Mouse (Mus musculus) heart, postnatal 14 days (tissue): ENCODE results near the gene Bphl. TPM values are rescaled to one million over a fixed set of nuclear protein-coding genes. Genes with fewer than 3 reads are reported as not detected.
"Not testable (repeated sequence)": the region's sequence is repeated elsewhere in the genome, so short reads cannot be mapped to it uniquely, and the experiment has no call there.

ENCODE experiments used
- DNase-seq, 2 experiments: peaks; one replicate each; pipeline ENCODE4 v3.0.0; 2021 to 2022
- intact Hi-C: fragments of 180-260 bp; cut with DNase I; formaldehyde crosslinking; loops from one replicate; pipeline ENCODE4 v1.15.1; 2025
- total RNA-seq, 2 experiments: library from RNA; stranded (reverse); gene quantifications; 2 replicates each; pipeline ENCODE4 v1.2.3; 2021

The Bphl gene
- total RNA-seq, 2 experiments from 2014 or later = 34.0 to 34.7 TPM

GRCm38 (mm10) chr13:34081926-34082325 lies 44.5 kb downstream of the Bphl start:
- intact Hi-C loops = loop anchor here (2.0 kb wide), 1 partner anchor 15 kb away; no protein-coding TSS in a partner anchor
- DNase-seq = no peak

DNA sequence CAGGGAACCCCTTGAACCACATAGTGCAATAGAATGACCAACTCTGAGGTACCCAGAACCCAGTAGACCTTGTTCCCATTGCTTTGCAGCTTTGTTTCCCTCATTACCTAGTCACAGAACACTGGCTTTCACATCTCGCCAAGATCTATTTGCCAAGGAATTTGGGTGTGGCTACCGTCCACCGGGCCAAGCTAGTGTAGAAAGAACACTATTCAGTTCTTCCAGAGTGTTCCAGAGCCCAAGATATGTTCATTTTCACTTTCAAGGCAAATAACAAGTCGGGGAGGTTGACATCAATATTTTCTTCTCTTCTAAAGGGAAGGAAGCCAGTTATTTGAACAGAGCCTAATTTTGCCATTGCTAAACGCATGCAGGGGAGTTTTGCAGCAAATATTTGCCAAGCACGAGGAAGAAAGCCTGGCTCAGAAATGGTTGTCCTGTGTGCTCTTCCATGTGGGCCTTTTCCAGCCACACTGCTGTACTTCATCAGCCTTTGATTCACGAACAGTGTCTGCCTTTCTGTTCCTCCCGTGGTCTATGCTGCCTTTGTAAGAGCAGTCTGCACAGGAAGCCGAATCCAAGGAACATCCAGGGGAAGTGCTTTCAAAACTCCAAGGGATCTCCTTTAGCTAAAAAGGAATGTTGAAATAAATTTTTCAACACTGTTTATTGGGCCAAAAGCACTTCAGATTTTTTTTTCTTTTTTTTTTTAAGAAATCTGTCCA lies 46.8 kb downstream of the Bphl start:
- intact Hi-C loops = no loop called here
- peak; percentile 53 to 57 for DNase-seq

DNA sequence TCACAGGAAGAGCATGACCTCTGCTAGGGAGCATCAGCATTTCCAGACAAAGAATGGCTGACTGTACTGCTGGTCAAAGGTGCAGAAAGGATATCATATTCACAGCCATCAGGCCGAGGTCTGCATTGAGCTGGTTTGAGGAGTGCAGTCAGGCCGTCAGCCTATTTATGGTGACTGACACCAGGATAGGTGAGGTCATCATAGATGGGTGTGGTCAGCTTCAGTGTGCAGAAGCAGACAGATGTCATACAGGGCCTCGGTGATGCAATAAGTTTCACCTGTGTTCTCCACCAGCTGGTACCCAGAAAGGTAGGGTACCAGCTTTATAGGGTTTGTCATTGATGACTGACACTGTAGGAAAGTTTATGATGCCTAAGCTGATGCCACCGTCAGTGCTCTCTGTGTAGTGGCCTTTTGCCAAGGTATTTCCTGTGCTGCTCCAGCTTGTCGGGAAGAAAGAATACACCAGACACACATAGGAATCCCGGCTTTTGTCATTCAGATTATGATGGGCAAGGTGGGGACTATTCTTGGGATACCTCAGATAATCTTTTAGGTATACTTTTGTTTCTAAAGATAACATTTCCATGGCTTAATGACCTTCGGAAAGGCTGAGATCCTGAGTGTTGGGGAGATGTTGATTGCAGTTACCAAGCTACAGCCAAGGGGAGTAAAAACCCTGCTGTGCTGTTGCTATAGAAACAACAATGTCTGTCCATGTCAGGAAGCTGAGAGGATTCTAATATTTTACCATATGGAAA lies 49.8 kb downstream of the Bphl start:
- intact Hi-C loops = no loop called here
- DNase-seq = no peak

GRCm38 (mm10) chr13:34088201-34088649 lies 50.8 kb downstream of the Bphl start:
- intact Hi-C loops, DNase-seq: not testable (repeated sequence)

- DNase-seq = no peak
- intact Hi-C loops = no loop called here
Observed at GRCm38 (mm10) chr13:34088871-34089288, 51.5 kb downstream of the Bphl start.

- intact Hi-C loops = no loop called here
- DNase-seq = no peak
Observed at GRCm38 (mm10) chr13:34089358-34089757, 52.0 kb downstream of the Bphl start.

GRCm38 (mm10) chr13:34095542-34096435 lies 58.4 kb downstream of the Bphl start:
- intact Hi-C loops = loop anchor here (2.0 kb wide), 1 partner anchor 15 kb away; no protein-coding TSS in a partner anchor
- DNase-seq = no peak

DNA sequence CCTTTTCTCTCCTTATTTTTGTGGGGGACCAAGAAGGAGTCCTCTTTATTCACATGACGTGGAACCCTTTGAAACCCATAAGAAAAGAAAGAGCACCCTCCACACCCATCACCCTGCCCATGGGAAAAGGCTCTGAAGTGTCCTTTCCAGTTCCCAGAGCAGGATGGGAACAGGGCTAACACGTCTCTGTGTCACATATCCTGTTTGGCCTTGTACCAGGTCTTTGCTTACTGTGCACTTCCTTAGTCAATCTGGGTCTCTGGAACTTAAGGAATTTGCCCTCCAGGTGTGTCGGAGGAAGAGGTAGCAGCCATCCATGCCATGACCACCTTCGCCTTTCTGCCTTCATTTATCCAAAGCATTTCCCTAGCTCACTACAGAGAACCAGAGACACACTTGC lies 59.1 kb downstream of the Bphl start:
- DNase-seq = no peak
- intact Hi-C loops = loop anchor here (2.0 kb wide), 1 partner anchor 16 kb away; no protein-coding TSS in a partner anchor

GRCm38 (mm10) chr13:34097086-34097485 lies 59.7 kb downstream of the Bphl start:
- no peak for DNase-seq
- intact Hi-C loops = loop anchor here (2.0 kb wide), 1 partner anchor 16 kb away; no protein-coding TSS in a partner anchor

GRCm38 (mm10) chr13:34100733-34101132 lies 63.3 kb downstream of the Bphl start:
- DNase-seq = no peak
- intact Hi-C loops = no loop called here

DNA sequence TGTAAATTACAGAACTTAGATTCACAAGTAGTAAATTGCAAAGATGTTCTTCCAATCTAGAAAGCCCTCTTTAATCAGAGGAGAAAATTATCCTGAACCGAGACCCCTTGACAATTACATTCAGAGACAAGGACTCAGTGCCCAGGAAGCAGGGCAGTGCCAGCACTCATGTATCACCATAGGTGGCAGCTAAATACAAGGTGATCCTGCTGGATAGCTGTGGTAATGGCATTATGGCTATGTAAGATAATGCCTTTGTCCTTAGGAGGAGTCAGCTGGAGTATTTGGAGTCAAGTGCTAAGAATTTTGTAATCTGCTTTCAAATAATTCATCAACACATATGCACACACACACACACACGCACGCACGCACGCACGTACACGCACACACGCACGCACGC lies 63.9 kb downstream of the Bphl start:
- no peak for DNase-seq
- intact Hi-C loops = no loop called here

DNA sequence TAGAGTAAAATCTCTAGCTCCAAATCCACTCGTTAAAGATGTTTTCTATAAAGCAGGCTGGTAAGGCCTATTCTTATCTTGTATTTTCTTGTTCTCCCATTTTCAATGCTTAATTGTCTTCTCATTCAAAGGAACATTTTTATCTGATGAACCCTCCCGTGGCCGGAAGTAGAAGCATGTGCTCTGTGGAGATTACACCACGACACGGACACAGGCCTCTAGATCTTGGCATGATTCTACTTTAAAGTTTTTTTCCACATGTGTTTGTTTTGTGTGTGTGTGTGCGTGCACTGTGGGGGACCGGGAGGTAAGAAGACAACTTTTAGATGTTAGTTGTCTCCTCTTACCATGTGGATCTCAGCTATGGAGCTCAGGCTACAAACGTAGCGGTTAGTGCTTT lies 64.5 kb downstream of the Bphl start:
- DNase-seq = no peak
- intact Hi-C loops = no loop called here

DNA sequence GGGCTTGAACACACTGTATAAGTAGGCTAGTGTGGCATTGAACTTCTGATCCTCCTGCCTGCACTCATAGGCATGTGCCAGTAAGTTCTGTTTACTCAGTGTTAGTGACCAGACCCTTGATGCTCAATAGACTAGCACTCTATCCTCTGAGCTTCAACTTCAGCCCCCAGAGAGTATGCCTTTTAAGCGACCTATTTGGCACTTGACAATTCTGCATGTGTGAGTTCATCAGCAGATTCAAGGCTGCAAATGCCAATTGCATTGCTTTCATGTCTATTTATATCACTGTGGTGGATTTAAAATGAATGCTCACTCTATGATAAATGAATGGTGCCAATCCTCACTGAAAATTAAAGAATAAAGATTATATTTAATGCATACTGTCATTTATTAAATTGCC lies 68.0 kb downstream of the Bphl start:
- DNase-seq = no peak
- intact Hi-C loops = no loop called here

DNA sequence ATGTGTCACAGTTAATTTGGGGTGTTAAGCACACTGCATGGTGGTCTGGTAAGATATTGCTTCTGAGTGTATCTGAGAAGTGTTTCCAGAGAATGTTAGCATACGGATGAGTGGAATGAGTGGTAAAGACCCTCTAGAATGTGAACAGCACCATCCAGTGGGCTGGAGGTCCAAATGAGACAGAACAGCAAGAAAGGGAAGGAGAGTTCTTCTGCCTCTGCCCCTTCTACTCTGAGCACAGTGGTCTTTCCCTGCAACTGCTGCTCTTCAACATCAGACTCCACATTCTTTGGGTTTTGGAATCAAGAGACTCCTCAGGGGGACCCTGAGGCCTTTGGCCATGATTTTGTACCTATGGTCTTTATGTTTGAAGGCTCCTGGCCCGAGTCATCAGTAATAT lies 68.9 kb downstream of the Bphl start:
- intact Hi-C loops = no loop called here
- DNase-seq = no peak

DNA sequence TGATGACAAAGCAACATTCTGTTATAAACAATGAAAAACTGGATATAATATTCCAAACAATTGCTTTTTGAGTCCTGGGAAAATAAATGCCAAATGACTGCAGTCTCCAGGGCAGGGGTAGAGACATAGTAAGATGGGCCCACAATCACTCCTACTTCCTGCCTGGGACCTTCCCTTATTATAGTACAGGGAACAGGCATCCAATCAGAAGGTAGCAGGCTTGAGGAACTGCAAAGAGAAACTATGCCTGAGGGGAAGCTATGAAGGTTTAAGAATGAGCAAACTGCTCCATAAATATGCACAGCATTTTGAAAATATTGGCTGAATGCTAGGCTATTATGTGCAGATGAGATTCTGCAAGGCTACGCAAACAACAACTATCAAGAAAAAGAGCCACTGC lies 69.6 kb downstream of the Bphl start:
- no peak for DNase-seq
- intact Hi-C loops = no loop called here

DNA sequence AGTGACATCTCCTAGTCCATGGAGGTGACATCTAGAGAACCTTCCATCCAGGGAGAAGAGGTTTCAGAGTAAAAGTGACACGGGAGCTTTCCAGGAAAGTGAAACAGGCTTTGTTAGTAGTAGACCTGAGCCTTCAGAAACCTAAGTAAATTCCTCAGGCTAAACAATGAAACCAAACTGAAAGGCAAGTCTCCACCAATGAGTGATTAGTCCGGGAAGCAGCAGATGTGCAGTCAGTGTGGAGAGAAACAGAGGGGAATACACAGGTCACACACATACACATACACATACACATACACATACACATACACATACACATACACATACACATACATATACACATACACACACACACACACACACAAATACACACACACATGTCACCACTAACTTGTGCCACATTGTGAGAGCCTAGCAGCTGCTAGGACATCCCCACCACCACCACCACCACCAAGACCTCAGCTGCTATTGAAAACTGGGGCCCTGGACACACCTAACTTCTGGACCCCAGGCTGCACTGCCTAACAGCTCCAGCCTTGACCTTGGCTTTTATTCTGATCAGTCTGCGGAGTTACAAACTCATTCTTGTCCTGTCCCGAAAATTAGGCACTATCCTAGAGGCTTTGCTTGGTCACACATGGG lies 71.8 kb downstream of the Bphl start:
- intact Hi-C loops = no loop called here
- no peak for DNase-seq

DNA sequence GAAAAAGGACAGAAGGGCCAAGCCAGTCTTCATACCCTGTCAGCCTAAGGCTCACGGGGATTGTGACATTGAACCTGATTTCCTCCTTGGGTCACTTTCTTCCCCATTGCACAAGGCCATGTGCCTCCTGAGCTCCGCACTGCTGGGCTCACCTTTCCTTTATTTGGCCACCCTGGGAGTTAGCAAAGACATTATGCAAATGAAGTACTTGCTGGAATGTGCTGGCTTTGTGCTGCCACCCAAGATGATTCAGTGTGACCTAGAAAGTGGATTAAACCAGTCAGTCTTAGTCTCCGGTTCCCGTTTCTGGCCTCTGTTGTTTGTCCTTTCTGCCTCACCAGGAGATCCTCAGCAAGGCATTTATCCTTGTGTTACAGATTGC lies 72.3 kb downstream of the Bphl start:
- intact Hi-C loops = no loop called here
- no peak for DNase-seq

- intact Hi-C loops = no loop called here
- no peak for DNase-seq
Observed at GRCm38 (mm10) chr13:34111019-34111418, 73.6 kb downstream of the Bphl start.

- DNase-seq = no peak
- intact Hi-C loops = no loop called here
Observed at GRCm38 (mm10) chr13:34111878-34112277, 74.5 kb downstream of the Bphl start.

- no peak for DNase-seq
- intact Hi-C loops = no loop called here
Observed at GRCm38 (mm10) chr13:34112369-34113081, 75.1 kb downstream of the Bphl start.
